Mouse (Mus musculus): ENCODE data around the gene Vars2. TPM values are rescaled to one million over a fixed set of nuclear protein-coding genes. Genes with fewer than 3 reads are reported as not detected.

Gene Vars2
- total RNA-seq, 1 experiment from 2014 or later, result 49.6 TPM

DNA sequence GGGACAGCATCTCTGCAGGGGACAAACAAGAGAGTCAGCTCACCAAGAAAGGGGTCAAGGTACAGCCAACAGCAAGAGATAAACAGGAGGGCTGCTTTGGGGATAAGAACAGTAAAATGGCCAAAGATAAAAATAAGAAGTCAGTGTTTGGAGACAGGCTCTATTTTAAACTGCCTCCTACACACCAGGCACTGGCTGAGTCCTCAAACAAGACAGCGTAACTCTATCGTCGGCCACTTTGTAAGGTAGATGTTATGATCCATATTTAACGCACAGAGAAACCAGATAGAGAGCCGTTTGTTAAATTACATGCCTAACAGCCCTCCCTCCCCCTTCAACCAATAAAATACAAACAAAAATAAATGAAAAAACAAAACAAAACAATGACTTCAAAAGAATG is 26.5 kb upstream of the Vars2 start:
- no peak for DNase-seq

- DNase-seq, result no peak
Measured at GRCm38 (mm10) chr17:35692368-35692767, 25.0 kb upstream of the Vars2 start.

DNA sequence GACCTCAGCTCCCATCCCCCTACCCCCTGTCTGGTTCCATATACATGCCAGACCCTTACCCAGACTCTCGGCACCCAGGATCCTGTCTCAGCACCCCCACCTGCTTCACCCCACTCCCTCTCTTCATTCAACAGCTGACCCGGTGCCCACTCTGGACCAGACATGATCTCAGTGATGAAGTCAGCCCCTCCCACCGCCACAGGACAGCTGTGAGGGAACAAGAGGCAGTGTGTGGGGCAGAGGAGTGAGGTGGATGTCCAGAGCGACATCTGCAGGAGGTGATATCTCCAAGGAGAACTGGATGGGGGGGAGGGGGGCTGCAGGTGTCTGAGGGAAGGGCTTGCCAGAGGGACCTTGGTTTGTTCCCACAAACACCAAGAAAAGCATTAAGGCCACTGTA is 24.4 kb upstream of the Vars2 start:
- DNase-seq, result no peak

- DNase-seq, result no peak
Measured at GRCm38 (mm10) chr17:35689936-35690645, 22.7 kb upstream of the Vars2 start.

- DNase-seq, result no peak
Measured at GRCm38 (mm10) chr17:35688347-35689175, 21.2 kb upstream of the Vars2 start.

GRCm38 (mm10) chr17:35685061-35685460 is 17.7 kb upstream of the Vars2 start:
- no peak for DNase-seq

DNA sequence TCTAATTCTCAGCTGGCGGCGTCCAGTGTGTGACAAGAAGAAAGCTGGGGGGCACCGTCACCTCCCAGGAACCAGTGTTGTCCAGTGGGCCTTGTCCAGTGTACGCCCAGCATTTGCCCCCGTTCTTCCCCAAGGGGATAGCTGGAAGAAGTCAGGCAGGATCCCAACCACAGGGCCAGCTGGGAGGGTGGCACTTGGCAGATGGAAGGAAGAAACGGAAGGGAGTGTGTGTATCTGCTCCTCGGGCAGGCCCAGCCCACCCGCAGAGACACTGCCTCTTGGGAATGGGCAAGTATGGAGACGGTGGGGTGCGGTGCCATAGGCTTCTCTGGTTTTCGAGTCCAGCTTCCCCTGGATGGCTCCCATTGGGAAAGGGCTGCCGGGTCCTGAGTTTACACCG is 14.6 kb upstream of the Vars2 start:
- no peak for DNase-seq

- no peak for DNase-seq
Measured at GRCm38 (mm10) chr17:35680591-35680990, 13.2 kb upstream of the Vars2 start.

- DNase-seq, result peak; percentile 93
Measured at GRCm38 (mm10) chr17:35673416-35674035, 6.1 kb upstream of the Vars2 start, which contains the start of gene Gtf2h4. Gene Gtf2h4 (minus strand): TSS chr17:35673739.

DNA sequence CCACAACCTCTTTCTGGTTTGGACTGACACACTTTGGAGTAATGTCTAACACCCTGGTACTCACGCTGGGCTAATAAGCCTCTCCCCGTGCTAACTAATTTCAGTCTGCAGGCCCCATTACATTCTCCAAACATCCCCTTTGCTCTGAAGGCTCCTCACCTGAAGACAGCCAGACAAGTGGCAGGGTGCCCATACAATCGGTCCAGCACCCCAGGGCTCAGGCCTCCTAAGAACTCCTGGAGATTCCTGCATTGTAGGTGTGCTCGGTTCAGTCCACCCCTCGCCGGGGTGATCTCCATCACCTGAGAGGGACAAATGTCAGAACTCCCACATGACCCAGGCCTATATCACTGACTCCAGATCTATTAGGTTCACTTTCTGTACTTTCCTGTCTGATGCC is 5.1 kb upstream of the Vars2 start:
- no peak for DNase-seq

DNA sequence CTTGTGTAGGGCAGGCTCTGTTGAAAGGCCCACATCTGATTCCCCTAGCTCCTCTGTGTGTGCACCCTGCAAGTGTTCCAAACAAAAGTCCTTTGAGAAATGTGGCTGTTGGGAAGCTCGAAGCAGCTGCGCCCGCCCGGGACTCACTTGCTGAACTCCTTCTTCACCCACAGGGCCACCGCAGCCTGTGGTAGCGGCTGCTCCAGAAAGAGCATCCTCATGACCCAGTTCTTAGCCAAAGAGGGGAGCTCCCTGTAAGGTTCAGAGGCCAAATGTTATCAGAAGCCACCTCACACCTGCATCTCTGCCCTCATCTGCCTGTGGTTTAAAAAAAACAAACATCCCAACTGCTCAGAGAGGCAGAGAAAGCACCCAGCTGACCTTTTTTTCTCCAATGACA is 4.5 kb upstream of the Vars2 start:
- DNase-seq, result no peak

DNA sequence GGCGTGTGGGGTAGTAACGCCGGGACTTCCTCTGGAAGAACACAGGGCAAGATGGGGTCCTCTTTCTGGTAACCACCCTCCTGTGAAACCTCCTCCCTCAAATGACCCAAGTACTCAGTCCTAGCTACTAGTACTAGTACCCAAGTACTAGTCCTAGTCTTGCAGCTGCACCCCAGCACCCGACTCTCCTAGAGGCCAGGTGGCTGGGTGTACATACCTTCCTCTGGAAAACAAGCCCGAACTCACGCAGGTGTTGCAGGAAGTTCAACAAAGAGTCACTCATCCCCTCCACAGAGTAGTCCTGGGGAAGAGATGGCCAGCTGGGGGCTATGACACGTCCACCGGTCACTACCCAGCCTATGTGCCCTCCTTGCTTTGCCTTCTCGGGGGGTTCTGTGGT is 2.3 kb upstream of the Vars2 start:
- no peak for DNase-seq

GRCm38 (mm10) chr17:35666851-35667256 is 538 bp downstream of the Vars2 start:
- peak; percentile 49 for DNase-seq

DNA sequence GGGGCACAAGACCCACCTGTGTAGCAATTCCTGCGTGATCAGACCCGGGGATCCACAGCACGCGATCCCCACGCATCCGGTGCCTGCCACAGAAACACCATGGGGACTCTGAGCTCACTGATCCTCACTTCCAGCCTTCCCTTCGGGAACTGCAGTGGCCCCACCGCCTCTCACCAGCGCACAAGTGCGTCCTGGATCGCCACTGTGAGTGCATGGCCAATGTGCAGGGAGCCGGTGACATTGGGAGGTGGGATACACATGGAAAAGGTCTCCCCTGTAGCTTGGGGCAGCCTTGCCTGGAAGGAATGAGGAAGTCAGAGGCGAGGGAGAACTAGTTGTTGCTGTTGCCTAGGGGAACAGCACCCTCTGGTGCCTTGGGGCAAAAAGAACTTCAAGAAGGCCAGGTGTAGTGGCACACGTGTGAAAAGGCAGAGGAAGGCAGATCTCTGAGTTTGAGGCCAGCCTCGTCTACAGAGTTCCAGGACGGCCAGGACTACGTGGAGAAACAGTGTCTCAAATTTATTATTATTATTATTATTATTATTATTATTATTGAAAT is 1.4 kb downstream of the Vars2 start:
- DNase-seq, result peak; percentile 42

DNA sequence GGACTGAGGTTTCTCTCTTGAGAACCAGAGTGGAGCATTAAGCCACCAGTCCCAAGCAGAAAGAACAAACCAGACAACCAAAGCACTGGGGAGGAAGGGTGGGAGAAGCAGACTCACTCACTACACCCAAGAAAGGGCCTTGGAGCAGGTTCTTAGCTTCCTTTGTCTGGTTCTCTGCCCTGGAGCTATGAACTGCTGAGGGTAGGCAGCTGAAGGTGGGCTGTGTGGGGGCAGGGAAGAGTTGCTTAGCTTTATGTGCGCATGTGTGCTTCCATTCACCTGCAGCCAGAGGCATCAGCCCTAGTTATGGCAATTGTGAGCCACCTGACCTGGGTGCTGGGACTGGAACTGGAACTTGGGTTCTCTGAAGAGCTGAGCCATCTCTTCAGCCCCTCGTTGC is 14.3 kb downstream of the Vars2 start:
- no peak for DNase-seq

DNA sequence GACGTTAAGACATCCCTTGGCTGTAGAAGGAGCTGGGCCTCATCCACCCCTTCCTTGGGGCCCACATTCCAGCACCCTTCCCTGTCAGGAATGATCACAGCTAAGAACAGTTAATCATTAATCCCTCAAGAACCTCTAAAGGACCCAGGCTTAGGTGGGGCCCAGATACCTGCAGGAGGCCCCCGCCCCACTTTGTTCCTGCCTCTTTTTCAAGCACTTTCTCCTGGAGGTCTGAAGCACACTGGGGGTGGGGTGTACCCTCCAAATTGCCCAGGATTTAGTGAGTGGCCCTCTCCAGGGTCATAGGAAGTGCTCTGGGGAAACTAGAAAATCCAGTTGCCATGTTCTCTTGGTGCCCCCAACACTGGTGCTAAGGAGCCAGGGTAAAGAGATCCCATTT is 18.0 kb downstream of the Vars2 start:
- no peak for DNase-seq

GRCm38 (mm10) chr17:35643609-35644236 is 23.7 kb downstream of the Vars2 start, which contains the start of gene Mucl3:
Gene Mucl3 (minus strand): TSS chr17:35643695.
- DNase-seq, result no peak

GRCm38 (mm10) chr17:35639352-35639751 is 28.0 kb downstream of the Vars2 start:
- DNase-seq, result no peak

DNA sequence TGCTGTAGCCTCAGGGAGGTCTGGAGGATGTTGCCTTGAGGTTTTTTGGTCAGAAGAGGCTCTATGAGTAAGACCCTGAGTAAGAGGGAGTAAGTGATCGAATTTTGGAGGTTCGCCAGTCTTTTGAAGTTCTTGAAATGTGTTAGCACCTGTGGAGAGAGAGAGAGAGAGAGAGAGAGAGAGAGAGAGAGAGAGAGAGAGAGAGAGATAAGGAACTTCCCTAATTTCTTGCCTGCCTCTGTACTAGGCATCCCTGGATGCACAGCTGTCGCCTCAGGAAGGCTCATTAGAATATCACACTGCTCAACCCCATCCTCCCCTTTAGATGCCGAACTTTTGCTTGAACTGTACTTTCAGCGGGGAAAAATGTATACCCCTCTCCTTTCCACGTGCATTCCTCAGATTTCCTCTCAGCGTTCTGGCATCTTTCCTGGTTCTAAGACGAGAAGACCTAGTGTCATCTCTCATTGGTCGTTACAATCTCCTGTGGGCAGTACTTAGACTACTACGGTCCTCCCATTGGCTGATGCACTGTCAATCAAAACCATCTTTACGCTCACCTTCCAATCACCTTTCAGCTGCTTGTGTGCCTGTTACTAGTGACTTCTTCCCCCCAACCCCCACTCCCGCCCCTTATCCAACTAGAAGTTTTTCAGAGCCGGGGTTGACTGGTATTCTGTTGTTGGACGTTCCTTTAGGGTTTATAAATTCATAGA is 28.8 kb downstream of the Vars2 start:
- peak; percentile 76 for DNase-seq

DNA sequence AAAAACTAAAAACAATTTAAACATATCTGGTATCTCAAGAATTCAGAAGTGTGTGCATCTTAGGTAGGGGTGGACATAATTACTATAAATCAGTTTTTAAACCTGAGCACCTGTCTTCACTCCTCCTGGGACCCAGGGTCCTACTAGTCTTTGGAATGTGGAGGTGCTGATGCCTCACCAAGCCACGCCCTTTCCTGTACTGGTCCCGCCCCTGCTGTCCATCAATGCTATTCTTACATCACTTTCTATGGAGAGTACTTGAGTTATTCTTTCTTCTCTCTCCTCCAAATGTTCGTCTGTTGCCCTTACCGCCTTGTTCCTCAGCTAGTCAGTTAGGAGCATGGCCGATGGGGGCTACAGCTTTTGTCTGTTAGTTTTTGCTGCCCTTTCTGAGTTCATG is 31.0 kb downstream of the Vars2 start:
- peak; percentile 44 for DNase-seq

DNA sequence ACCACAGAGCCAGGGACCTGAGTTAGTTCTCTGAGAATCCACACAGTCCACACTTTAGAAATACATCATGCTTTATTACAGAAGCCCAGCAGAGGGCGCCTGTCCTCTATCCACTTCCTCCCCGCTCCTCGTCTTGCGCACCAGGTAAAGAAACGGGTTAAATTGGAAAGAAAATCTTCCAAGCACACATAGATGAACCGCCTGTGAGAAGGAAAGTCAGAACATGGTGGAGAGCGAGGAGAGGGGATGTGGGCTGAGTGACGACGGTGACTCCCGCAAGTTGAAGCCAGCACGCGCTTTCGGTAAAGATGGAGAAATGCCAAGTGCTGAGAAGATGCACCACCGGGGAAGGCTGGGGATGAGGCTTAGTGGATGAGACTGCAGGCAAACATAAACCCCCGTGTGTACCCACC is 31.7 kb downstream of the Vars2 start:
- peak; percentile 74 for DNase-seq

GRCm38 (mm10) chr17:35635202-35635601 is 32.2 kb downstream of the Vars2 start:
- no peak for DNase-seq

Data from adrenal gland, postnatal 14 days (tissue).